Mouse (Mus musculus) frontal cortex, adult (tissue): ENCODE measurements around the gene Naa35.

Experiments
- ATAC-seq: cut with Nextera tagmentation; 2 replicates; pipeline ENCODE4 v1.9.2; 2017; ENCODE audit warnings: mild to moderate bottlenecking, moderate library complexity, mixed read lengths; ENCODE audit not compliant: low TSS enrichment

Gene Naa35

DNA sequence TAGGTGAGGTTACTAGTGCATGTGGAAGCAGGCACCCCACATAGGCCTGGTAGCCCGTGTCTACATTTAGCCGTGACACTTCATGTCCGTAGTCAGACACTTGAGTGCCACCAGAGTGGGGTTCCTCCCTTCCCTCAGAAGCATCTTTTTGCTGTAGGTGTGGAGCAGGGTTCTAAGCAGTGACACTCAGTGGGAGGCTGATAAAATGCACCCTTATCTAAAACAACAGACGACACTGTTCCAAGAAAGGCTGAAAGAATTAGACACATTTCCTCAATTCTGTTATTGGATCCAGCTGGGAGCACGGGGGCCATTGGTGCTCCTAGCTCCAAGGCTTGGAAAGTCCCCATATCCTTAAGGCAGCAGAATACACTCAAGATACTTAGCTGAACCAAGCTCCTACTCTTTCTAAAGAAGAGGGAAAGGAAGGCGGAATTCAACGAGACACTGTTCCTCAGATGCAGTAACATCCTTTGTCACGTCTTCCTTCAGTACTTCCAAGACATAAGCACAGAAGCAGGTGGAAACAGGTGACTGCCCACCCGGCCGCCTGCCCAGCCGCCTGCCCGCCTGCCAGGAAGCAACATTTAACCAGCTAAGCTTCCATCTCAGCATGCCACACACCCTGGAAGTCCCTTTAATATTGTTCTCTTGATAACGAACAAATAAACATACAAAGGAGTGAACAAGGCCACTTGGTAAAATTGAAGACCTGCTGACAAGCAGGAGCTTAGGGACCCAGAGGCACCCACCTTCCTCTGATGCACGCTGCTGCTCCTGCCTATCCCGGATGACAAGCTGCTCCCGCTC is 54.5 kb downstream of the Naa35 start:
- peak; percentile 28; the same call in 1 of the 2 replicates for ATAC-seq

DNA sequence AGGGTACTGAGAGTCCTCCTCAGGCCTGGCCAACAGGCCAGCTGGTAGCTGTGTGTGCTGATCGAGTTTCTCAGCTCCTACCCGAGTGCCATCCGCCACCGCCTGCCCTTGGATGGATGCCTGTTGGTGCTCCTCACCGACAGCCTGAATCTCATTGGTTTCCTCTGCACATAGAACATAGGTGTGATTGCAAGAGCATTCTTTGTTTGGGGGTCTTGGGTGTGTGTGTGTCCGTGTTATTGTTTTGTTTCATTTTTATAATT is 55.0 kb downstream of the Naa35 start:
- no peak for ATAC-seq

DNA sequence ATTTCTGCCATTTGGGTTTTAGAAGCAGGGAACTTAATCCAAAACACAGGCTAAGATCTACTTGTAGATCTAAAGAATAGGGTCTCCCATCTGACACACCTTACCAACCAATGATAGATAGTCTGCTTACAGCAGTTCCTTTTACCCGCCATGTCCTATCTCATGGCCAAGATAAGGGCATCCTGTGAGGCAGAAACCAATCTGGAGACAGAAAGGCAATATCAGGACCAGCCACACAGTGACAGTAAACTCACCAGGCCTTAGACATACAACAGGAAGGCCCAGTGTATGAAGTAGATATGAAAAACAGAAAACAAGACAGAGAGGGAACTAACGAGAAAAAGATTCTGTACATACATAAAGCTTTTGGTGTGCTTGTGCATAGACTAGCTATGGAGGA is 57.8 kb downstream of the Naa35 start:
- ATAC-seq, result no peak

DNA sequence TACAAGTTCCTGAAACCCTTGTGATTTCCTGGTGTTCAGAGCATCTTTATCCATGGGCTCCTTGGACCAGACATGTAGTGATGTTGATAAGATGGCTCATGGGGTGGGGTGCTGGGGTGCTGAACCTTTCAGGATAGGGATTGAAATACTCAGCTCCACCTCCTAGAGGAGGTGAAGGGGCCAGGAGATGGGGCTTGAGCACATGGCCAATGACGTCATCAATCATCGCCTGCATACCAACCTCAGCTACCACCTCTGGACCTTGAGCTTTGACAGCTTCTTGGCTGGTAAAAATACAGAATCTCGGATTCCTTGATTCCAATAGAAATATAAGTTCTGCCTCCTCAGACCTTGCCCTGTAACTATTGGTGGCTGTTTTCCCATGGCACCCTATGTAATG is 60.4 kb downstream of the Naa35 start:
- no peak for ATAC-seq

DNA sequence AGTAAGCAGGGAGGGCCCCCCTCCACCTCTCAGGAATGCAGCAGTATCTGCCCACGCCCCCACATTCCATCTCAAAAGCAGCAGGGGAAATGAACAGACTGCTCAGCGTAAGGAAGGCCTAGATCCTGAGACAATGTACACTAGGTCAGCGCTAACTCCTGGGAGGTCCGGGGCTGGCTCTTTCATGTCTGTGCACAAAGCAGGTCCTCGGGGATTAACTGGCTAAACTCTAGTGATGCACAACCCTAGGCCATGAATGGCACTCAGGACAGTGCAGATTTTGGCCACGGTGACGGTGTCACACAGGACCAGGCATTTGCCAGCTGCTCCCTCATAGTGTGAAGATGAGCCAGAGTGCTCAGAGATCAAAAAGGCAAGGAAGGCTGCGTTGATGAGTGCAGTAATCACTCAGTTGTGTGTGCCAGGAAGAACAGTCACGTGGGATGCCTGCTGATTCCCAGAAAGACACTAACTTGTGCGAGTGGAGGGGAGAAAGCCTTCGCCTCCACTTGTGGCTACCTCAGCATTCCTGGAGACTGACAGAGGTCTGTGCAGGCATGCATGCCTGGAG is 61.7 kb downstream of the Naa35 start:
- ATAC-seq, result peak; percentile 55; the same call in 1 of the 2 replicates

DNA sequence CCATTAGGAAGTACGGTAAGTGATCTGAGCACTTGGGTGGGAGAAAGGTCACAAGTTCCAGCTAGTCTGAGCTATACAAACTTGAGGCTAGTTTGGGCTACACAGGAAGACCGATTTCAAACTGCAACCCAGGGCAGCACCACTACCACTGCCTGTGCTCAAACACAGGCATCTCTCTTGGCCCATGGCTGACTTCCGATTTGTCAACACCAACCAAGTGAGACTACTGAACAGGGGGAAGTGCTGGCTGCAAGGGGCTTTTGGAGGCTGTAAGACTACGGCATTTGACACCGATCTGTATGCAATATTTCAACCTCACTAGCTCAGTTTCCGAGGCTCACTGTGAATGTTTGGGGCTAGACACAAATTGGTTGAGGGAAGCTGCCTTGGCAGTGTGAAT is 62.4 kb downstream of the Naa35 start:
- no peak for ATAC-seq

DNA sequence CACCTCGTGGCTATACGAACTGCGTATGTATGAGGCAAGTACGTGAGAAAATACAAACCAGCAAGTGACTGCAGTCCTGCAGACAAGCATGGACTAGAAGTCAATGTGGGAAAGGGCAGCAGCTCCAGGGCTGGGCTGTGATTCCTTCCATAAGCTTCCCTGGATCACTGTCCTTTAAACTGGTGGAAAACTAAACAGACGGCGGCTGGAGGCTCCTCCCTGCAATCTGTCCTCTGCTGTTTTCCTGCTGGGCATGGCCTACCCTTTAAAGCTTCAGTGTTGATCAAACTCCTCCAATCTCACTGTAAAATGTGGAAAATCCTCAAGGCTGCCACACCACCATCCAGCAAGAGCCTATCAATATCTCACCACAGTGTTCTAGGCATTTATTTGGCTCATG is 63.5 kb downstream of the Naa35 start:
- ATAC-seq, result no peak

DNA sequence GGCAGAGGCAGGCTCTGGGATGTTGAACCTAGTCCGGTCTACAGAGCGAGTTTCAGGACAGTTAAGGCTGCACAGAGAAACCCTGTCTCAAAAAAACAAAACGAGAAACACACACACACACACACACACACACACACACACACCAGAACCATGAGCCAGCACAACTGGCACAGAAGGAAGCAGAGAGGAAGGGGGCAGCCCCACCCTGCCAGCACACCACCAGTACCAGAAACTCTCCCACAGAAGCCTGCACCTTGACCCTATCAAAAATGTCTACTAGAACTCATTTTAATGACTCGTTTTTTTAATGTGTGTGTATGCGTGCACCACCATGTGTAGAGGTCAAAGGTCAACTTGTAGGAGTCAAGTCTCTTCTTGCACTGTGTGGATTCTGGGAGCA is 64.7 kb downstream of the Naa35 start:
- no peak for ATAC-seq

DNA sequence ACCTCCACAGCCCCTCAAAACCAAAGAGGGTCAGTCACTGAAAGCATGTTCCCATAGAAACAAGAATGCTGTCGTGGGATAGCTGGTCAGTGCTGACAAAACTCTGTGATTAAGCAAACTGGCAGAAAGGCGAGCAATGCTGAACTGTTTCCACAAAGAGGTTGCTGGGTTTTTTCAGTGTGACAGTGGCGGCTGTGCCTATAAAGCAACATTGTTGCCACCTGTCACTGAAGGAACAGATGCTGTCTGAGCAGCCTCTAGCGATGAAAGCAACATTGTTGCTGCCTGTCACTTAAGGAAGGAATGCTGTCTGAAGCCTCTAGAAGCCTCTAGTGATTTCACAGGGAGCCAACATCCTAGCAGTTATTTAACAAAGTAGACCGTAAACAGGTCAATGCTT is 67.6 kb downstream of the Naa35 start:
- ATAC-seq, result no peak

DNA sequence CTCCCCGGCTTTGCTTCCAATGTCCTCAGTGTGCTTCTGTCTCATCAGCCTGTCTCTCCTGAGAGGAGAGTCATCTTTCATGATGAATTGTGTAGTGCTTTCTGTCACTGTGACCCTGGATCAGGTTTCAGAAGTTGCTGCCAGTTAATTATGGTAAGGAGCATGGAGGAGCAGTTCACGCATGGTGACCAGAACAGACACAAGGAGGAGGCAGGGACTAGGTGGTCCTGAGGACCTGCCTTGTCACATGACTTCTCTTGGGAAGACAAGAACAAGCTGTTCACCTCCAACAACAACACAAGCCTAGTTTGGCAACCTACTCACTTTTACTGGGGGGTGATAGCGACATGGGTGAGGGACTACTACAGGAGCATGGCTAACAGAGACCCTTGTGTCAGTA is 68.1 kb downstream of the Naa35 start:
- no peak for ATAC-seq

DNA sequence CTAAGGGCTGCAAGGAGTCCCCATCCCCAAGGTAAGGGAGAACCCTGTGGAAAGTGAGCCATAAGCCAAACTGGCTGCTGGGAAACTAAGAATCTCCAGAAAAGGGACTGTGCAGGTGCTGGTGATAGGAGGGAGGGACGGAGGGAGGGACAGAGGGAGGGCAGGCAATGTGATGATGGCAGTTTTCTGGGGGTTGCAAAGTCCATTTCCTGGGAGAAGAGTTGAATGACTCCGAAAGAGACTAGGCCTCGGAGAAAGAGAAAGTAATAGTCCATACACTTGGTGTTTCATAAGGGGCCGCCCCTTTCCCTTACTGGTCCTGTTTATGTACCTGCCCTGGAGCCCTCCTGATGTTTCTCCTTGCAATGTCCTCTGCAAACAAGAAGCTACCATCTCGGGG is 69.4 kb downstream of the Naa35 start:
- ATAC-seq, result no peak

DNA sequence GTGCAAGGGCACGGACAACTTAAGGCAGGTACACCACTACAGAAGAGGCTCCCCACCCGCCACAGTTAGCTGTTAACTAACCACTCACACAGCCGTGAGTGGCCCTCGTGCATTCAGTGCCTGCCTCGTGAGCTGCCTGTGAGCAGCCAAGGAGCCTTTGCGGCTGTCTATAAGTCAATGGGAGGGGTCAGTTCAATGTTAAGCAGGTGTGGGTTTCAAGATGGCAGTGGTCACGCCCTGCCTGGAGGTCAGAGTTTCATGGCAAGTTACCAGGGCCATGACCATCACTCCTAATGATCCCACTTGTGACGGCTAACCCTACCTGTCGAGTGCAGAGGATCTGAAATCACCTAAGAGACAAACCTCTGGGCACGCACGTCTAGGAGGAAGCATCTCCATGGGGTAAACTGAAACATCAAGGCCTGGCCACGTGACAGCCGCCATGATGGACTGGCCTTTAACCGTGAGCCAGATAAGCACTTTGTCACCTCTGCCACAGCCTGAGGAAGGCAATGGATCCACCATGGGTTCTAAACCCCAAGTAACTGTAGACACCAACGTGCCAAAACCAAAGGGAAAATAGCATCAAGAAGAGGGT is 70.8 kb downstream of the Naa35 start:
- no peak for ATAC-seq

DNA sequence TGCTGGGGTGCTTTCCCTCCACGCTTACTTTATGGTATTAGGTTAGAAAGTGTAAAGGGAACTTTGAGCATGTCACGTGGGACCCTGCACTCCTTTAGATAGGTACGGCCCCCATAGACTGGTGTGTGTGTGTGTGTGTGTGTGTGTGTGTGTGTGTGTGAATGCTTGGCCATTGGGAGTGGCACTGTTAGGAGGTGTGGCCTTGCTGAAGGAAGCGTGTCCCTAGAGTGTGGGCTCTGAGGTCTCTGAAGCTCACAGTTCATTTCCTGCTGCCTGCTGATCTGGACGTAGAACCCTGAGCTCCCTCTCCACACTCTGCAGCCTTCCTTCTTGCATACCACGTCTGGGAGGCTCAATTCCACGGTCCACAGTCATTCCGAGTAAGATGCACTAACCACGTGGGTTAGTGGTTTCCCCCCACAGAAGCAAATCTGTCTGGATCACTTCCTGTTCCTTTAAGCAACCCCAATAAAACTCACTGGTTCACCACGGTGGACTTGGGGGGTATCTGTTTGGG is 71.3 kb downstream of the Naa35 start:
- ATAC-seq, result peak; percentile 25; the same call in 1 of the 2 replicates

DNA sequence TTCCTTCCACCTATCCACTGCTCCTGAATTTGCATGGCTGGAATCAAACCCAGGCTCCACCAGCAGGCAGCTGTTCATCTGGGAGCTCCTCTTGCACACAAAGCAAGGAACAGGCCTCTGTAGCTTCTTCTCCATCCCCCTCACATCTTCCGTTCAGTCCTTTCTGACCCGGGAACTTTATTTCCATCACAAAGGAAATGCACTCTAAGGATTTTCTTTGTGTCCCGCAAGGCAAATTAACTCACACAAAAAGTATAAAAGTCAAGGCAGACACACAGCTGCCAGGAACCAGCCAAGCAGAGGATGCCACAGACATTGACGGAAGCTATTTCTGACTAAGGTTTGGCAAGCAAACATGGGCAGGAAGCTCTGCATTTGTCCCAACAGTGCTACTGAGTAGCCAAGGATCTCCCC is 71.9 kb downstream of the Naa35 start:
- ATAC-seq, result peak; percentile 71; the same call in 1 of the 2 replicates

DNA sequence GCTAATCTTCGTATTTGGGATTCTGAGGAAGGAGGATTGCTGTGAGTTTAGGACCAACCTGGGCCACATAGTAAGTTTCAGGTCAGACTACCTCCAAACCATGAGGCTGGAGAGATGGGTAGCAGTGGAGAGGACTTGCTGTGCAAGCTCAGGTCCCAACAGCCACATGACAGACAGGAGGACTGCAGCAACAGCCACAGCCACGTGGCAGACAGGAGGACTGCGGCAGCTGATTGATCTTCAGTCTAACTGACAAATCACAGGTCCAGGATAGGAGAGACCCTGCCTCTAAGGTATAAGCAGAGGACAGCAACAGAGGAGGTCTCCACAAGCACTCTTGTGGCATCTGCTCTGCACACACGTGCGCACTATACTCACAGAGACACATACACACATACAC is 72.7 kb downstream of the Naa35 start:
- ATAC-seq, result no peak

DNA sequence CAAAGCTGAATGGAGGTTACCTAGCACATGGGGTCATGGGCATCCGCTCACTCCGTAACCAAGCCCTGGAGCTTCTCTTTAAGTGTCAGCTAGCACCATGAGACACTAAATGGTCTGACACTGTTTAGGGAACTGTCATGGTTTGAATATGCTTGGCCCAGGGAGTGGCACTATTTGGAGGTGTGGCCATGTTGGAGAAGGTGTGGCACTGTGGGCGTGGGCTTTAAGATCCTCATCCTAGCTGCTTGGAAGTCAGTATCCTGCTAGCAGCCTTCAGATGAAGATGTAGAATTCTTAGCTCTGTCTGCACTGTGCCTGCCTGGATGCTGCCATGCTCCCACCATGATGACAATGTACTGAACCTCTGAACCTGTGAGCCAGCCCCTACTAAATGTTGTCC is 75.3 kb downstream of the Naa35 start:
- no peak for ATAC-seq

DNA sequence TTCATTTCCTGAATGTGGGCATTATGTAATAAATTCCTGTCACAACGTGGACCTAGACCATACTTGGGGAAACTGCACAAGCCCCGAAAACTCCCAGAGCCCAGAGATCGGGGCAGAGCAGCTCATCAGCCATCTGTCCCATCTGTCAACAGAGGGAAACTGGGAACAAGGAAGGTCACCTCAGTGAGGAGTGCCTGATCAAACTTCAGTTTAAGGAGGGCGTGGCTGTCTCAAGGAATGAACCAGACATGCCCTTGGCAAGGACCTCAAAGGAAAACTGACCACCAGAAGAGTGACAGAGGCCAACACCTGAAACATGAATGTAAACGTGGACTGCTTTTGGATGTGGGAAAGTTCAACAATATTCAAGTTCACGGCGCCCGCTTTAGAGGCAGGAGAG is 76.3 kb downstream of the Naa35 start:
- no peak for ATAC-seq

DNA sequence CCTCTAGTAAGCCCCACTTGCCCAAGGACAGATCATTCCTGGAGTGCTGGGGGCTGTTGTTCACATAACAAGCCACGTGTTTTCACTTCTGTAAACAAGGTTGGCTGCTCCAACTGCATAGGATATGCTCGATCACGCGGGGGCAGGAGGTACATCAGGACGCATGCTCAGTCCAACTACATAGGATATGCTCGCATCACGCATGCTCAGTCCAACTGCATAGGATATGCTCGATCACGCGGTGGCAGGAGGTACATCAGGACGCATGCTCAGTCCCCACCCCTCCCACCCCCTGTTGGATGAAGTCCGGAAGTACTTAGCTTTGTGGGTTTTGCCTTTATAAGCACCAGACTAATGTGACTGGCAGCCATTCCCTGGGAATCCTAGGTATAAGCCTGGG is 76.9 kb downstream of the Naa35 start:
- ATAC-seq, result no peak

DNA sequence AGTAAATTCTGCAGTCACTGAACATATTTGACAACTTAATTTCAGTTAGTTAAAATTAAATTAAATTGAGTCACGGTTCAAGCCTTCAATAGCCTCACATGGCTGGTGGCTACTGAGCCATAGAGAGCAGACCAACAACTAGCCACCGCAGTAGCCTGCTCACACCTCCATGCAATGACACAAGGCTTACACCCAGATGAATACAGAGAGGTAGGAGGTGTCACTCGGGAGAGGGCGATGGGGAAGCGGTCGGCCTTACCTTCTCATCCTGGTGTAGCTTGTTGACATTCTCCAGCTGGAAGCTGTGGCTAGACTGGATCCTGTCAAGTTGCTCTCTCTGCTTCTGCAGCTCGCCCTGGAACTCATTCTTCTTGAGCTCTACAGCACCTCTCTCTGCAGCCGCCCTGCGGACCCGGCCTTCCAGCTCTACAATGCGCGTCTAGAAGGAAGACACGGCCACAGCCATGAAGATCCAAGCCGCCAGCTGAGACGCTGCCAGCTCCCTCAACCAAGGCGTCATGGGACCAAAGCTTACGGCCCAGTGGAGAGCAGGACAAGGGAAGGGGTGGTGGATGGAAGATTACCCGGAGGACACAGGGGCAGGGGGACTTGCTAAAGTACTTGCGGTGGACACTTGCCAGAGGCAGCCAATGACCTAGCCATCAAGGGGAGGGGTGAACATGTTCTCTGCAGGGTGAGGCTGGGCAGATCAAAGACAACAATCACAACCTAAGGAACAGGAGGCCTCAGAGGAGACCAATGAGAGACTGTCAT is 79.1 kb downstream of the Naa35 start:
- ATAC-seq, result no peak

DNA sequence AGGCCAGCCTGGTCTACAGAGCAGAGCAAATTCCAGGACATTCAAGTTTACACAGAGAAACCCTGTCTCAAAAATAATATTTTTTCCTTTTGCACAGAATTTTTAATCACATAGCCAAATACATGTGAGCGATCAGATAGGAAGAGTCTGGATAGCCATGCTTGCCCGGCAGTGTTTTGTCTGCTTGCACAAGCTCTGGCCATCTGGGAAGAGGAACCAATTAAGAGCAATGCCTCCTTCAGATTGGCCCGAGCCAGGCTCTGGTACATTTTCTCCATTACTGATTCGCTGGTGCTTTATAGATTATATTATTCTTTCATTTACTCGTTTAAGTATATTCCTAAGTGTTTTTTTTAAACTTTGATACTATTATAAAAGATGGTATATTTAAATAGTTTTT is 82.7 kb downstream of the Naa35 start:
- ATAC-seq, result no peak

DNA sequence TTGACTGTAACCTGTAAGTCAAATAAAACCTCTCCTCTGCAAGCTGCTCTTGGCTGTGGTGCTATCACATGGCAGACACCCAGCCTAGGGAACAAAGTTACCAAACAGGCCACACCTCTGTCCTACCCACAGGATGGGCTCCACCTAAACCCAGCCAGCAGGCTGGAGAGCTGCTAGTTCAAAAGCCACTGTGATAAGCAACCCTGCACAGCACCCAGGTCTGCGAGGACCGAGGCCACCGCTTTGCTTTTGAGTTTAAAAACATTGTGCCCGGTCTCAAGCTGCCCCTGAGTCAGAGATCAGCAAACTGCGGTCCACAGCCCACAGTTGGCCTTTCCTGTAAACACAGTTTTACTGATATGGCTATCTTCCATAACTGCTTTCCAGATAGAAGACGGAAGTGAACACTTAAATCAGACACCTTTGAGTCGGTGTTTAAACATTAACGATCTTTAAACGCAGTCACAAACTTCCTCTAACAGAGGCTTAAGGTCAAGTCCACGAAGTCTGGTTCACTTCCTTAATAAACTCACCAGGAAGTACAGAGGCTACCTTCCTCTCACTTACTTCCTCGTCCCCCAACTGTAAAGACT is 83.5 kb downstream of the Naa35 start:
- no peak for ATAC-seq

DNA sequence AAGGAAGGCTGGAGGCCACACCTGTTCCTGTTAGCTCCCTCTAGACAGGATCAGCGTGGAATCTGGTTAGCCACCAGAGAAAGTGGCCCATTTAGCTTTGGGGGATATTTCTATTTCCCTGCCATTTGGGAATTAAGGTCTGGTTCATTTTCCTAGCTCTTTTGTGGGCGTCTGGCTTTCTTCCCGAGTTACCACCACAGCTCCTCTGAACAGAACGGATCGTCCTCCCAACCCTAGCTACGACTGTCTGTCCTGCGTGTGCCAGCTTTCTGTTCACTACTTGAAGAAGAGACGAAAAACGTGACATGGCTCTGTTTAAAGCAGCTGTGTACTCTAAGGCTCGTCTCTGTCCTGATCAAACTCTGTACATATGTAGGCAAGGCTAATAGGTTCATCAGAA is 84.9 kb downstream of the Naa35 start:
- peak; percentile 39; the same call in 1 of the 2 replicates for ATAC-seq
